Mouse (Mus musculus): Measurements from ENCODE around the gene Kif28. TPM values are rescaled to one million over a fixed set of nuclear protein-coding genes. Genes with fewer than 3 reads are reported as not detected.
"Not testable (repeated sequence)": the region's sequence is repeated elsewhere in the genome, so short reads cannot be mapped to it uniquely, and the experiment has no call there.

The Kif28 gene
- polyA plus RNA-seq, 1 experiment from 2014 or later = not detected

- H3K9me3 ChIP-seq (ENCODE audit: control insufficient read depth, low read length) = no peaks in the 10 kb centered on the region
- ATAC-seq (ENCODE audit: low FRiP score, low TSS enrichment) (no peak), DNase-seq (no peak)
- H3K4me3 ChIP-seq (replicated peaks; ENCODE audit: low read depth, low read length) = no peak overlapping the region
- H3K36me3 ChIP-seq (ENCODE audit: control insufficient read depth, insufficient read depth, low read length) = no peaks in the 10 kb centered on the region
- WGBS = 76% methylated on average over 3 of the region's 3 CpGs
- no peak overlapping the region for H3K9ac ChIP-seq (replicated peaks; ENCODE audit: low read length)
- H3K4me2 ChIP-seq (ENCODE audit: low read length) = no peak overlapping the region
- H3K27me3 ChIP-seq (ENCODE audit: control insufficient read depth, insufficient read depth, low read length) = no peaks in the 10 kb centered on the region
- H3K4me1 ChIP-seq (ENCODE audit: control insufficient read depth, insufficient read depth, low read length) = no peaks in the 10 kb centered on the region
- H3K27ac ChIP-seq (replicated peaks; ENCODE audit: low read depth, low read length) = no peak overlapping the region
Measured at GRCm38 (mm10) chr1:179649324-179649723, 95.7 kb downstream of the Kif28 start.

GRCm38 (mm10) chr1:179648678-179649077, 96.4 kb downstream of the Kif28 start:
- H3K4me3 ChIP-seq (replicated peaks; ENCODE audit: low read depth, low read length); ATAC-seq (ENCODE audit: low FRiP score, low TSS enrichment); H3K27me3 ChIP-seq (ENCODE audit: control insufficient read depth, insufficient read depth, low read length); H3K4me1 ChIP-seq (ENCODE audit: control insufficient read depth, insufficient read depth, low read length); H3K36me3 ChIP-seq (ENCODE audit: control insufficient read depth, insufficient read depth, low read length); H3K27ac ChIP-seq (replicated peaks; ENCODE audit: low read depth, low read length); H3K9ac ChIP-seq (replicated peaks; ENCODE audit: low read length); H3K4me2 ChIP-seq (ENCODE audit: low read length); H3K9me3 ChIP-seq (ENCODE audit: control insufficient read depth, low read length): not testable (repeated sequence)
- peak; percentile 59 for DNase-seq
- WGBS = 75% methylated on average over 4 of the region's 5 CpGs

- Histone ChIP-seq H3K4me3 (replicated peaks; ENCODE audit: low read depth, low read length) (0 out of 2 replicates have a peak overlapping the region, but pooled peaks have one; percentile 15), H3K9me3 (ENCODE audit: control insufficient read depth, low read length) (no peaks in the 10 kb centered on the region), H3K9ac (replicated peaks; ENCODE audit: low read length) (no peak overlapping the region), H3K4me2 (ENCODE audit: low read length) (peak overlapping the region; percentile 45), H3K36me3 (ENCODE audit: control insufficient read depth, insufficient read depth, low read length) (no peaks in the 10 kb centered on the region), H3K4me1 (ENCODE audit: control insufficient read depth, insufficient read depth, low read length) (no peaks in the 10 kb centered on the region), H3K27ac (replicated peaks; ENCODE audit: low read depth, low read length) (no peak overlapping the region), H3K27me3 (ENCODE audit: control insufficient read depth, insufficient read depth, low read length) (no peaks in the 10 kb centered on the region)
- WGBS = 23% methylated on average over 4 of the region's 4 CpGs
- ATAC-seq (ENCODE audit: low FRiP score, low TSS enrichment) (no peak), DNase-seq (no peak)
Measured at GRCm38 (mm10) chr1:179645980-179646268, 99.1 kb downstream of the Kif28 start.

Other genes with a start within 250 kb of the Kif28 start
- gene Smyd3, start 227.2 kb downstream of the Kif28 start, polyA plus RNA-seq (2014; fragmentation: Nextera tagmentation; extraction: Ambion mirVana) = 14.4 and 21.5 TPM in 2 replicates
- gene Tfb2m, start 199.0 kb downstream of the Kif28 start, polyA plus RNA-seq (2014; fragmentation: Nextera tagmentation; extraction: Ambion mirVana) = 28.4 and 32.6 TPM in 2 replicates
- gene Cnst, start 198.9 kb downstream of the Kif28 start, polyA plus RNA-seq (2014; fragmentation: Nextera tagmentation; extraction: Ambion mirVana) = 20.7 and 28.0 TPM in 2 replicates
- gene Sccpdh, start 77.1 kb downstream of the Kif28 start, polyA plus RNA-seq (2014; fragmentation: Nextera tagmentation; extraction: Ambion mirVana) = 146 and 151 TPM in 2 replicates
- not detected in 2 replicates for gene Gm10518, start 58.1 kb upstream of the Kif28 start, polyA plus RNA-seq (2014; fragmentation: Nextera tagmentation; extraction: Ambion mirVana)
- 19.3 and 24.2 TPM in 2 replicates for gene Ahctf1, start 58.4 kb upstream of the Kif28 start, polyA plus RNA-seq (2014; fragmentation: Nextera tagmentation; extraction: Ambion mirVana)
- gene Cdc42bpa, start 215.2 kb upstream of the Kif28 start, polyA plus RNA-seq (2014; fragmentation: Nextera tagmentation; extraction: Ambion mirVana) = 29.5 and 31.8 TPM in 2 replicates